Mouse (Mus musculus): ENCODE measurements at regions not wholly inside any gene's neighbourhood (a gene's known extent, or its start where the extent isn't known, plus 50 kb on each side); places are given as distances from the start of the nearest gene placed in this dataset.

DNA sequence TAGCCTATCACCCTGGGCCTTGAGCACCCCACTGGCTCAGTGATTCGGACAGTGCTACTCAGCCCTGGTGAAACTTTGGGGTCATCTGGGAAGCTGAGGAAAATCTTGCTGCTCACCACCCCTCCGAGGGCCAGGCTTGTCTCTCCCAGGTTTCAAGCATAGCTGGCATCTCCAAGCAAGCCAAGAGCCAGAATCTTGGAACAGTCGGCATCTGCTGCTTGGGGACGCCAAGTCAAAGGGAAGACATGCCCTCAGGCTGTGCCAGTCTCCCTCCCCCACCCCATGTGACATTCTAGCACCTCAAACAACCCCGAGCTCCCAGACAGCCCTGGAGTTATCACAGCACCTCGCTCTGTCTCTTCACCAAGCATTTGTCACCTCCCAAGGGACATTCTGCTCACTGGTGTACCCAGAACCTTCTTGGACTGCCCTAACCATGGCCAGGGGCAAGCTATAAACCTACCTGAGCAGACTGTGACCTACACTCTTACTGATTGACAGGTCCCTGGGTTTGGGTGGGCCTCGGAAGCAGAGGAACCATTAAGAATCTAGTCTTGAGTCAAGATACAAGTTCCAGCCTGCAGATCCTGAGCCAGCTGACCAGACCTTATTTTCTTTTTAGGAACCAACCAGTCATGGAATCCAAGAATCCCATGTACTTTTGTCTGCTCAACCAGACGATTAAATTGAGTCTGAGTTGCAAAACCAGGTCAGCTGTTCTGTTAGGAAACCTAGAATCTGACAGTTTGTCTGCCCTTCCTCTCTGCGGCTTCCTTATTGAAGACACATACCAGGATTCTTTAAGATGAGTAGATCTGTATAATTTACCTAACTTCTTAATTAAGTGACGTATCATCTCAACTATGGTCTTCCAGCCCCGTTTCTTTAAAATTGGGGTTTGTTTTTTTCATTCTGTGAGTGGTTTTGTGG lies 83.0 kb upstream of the Otos start:
- no peak for DNase-seq (ENCODE audit: low spot score in 2 of 2)

DNA sequence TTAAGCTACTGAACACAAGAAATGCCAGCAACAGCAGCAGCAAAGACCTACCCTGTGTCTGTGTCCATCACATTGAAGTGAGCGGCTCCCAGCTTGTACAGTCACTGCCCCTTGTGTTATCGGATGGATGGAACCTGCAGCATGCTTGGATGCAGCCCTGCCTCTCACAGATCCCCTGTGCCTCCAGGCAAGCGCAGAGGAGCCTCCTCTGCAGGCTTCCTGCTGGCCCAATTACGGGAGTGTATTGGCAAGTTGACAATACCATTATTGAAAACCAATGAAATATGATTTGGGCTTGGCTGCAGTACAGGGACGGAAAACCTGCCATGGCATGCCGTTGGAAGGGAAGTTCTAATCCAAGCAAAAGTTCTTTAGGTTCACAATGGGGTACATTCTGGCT lies 81.9 kb upstream of the Otos start:
- DNase-seq (ENCODE audit: low spot score in 2 of 2): no peak

GRCm38 (mm10) chr1:92727961-92728360 lies 79.3 kb upstream of the Otos start:
- DNase-seq (ENCODE audit: low spot score in 2 of 2): peak; percentile 40 to 48

DNA sequence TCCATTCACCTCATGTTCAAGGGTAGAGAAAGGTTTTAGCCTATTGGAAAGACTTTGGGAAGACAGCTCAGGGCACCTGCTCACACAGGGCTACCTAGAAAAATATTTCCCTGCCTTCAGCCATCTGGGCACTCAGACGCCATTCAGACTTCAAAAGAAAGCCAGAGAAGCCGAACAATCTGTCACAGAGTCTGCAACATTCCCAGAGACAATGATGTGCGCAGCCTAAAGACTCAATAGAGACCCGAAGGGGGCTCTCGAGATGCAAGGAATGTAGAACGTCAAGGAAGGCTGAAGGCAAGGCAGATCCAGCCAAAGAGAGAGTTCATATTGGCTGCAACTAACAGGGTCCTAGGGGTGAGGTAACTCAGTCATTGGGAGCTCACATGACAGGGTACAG lies 78.7 kb upstream of the Otos start:
- no peak for DNase-seq (ENCODE audit: low spot score in 2 of 2)

DNA sequence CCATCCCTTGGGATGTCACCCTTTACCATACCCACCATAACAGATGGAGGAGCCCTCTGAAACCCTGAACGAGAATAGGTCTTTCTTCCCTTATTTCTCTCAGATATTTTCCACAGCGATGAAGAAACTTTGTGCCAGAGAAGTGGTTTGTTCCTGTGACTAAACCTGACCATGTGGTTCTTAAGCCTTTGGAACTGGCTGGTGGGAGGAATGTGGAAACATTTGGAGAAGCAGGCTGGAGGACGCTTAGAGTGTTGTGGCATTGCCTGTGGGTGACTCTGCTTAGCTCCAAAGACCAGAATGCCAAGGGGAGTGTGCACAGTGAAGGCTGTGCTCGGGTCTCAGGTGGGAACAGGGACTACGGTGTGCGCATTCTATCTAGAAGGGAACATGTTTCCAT lies 77.7 kb upstream of the Otos start:
- DNase-seq (ENCODE audit: low spot score in 2 of 2): peak; percentile 52 to 59

DNA sequence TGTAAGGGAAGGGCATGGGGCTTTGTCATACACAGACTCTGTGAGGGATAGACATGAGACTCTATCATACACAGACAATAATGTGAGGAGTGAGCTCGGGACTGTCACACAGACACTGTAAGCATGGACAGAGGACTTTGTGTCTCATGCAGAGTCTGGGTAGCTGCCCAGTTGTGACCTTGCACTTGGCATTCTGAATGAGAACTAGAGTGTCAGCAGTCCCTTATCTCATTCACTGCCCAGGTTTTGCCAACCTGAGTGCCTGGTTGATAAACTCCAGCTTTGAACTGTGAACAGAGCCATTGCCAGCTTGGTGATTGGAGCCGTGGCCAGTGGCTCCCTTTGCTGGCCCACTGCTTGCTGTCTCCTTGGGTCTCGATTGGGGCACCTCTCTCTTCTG lies 75.5 kb upstream of the Otos start:
- DNase-seq (ENCODE audit: low spot score in 2 of 2): no peak

- no peak for DNase-seq (ENCODE audit: low spot score in 2 of 2)
Observed at GRCm38 (mm10) chr1:92720567-92720966, 71.9 kb upstream of the Otos start.

GRCm38 (mm10) chr1:92719864-92720263 lies 71.2 kb upstream of the Otos start:
- no peak for DNase-seq (ENCODE audit: low spot score in 2 of 2)

DNA sequence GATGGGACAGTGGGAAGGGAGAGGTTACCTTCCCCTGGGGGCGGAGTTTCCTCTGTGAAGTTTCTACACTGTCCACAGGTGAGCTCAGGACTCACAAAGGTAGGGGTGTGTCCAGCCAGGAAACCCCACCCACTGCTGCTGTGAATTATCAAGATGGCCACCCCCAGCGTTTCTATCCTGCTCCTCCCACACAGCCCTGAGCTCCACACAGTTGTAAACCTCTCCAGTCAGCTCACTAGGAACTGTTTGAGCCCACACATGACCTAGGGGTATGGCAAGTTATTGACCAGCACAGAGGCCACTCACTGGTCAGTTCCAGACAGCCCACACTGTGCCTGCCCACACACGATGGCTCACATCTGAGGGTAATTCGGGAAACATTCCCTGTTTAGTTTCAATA lies 69.5 kb upstream of the Otos start:
- DNase-seq (ENCODE audit: low spot score in 2 of 2): no peak

DNA sequence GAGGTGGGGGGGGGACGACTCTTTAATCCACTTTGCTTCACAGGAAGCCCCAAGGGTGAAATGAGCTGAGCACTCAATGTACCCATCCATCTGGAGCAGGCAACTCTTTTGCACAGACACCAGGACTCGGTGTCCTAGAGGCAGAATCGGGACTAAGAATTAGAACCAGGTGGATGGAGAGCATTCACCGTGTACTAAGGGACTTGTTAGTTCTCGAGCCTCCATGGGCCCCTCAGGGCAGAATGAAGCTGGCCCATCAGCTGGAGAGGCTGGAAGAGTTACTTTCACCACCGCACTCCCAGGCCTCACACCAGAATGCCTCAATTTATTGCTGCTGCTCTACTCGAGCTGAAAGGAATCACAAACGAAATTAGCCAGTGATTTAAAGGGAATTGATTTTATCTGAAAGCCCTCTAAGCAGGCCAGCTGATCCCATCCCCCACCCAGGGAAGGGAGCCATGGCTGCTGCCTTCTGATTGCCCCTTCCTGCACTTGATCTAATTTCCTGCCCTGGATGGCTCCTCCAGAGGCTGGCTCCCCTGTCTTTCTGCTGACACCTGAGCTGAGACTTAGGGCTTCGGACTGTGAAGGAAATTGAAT lies 66.2 kb upstream of the Otos start:
- DNase-seq (ENCODE audit: low spot score in 2 of 2): no peak

- DNase-seq (ENCODE audit: low spot score in 2 of 2): peak; percentile 62 to 63
Observed at GRCm38 (mm10) chr1:92712366-92712765, 63.7 kb upstream of the Otos start.

GRCm38 (mm10) chr1:92710321-92710839 lies 61.7 kb upstream of the Otos start:
- no peak for DNase-seq (ENCODE audit: low spot score in 2 of 2)

DNA sequence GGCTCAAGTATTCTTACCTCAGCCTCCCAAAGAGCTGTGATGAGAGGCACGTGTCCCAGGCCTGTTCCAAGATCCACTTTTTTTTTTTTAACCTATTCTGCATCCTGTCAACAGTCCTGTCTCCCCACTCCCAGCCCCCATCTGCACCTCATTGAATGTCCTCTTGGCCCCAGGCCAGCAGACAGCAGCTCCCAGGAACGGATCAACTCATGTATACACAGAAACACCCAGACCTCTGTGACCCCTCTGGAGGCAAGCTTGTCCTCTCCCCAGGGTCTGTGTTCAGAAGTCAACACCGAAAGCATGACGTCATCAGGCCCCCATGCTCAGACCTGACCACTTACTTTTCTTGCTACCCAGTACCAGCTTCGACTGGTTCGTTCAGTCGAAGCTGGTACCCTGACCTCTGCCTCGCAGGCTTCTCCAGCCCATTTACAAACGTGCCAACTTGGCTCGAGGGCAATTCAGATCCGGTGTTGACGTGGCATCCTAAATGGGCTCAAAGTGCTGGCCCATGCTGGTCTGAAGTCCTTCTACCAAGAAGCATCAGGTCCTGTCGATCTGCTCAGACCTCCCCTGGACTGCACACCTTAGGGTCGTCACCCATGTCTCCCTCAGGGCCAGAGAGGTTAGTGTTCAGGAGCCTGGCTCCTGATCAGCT lies 60.7 kb upstream of the Otos start:
- no peak for DNase-seq (ENCODE audit: low spot score in 2 of 2)

DNA sequence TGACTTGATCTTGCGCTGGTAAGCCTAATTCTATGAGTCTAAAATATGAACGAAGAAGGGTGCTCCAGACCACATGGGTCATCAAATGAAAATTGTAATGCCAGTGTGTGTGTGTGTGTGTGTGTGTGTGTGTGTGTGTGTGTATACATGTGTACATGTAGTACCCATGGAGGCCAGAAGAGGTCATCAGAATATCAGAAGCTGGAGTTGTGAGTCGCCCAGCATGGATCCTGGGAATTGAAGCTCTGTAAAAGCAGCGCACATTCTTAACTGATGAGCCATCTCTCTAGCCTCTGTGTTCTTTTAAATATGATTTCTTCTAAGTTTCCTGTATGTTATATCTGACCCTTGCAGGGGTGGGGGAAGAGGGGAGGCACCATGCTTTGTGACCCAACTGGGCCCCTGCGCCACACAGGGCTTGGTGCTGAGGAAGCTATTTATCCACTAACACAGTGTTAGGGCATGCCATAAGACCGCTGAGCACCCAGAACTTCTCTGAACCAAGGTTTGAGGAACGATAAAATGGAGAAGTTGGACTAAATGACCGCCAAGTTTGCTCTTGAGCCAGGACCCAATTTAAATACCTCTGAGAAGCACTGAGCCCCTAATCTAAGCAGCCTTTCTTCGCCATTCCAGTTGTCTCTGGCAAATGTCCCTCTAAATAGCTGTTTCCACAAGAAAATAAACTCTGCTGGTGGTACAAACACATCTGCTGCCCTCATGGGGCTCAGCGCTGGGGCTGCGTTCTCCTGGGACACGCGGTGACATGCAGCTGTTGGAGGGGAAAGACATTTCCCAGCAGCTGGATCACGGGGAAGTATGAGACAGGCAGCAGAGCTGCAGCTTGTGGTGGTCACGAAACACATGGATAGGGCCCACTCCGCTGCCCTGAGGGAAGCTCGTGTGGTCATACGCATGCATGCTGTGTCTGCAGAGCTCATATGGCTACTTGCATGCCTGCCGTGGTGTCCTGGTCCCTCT lies 59.6 kb upstream of the Otos start:
- DNase-seq (ENCODE audit: low spot score in 2 of 2): no peak

DNA sequence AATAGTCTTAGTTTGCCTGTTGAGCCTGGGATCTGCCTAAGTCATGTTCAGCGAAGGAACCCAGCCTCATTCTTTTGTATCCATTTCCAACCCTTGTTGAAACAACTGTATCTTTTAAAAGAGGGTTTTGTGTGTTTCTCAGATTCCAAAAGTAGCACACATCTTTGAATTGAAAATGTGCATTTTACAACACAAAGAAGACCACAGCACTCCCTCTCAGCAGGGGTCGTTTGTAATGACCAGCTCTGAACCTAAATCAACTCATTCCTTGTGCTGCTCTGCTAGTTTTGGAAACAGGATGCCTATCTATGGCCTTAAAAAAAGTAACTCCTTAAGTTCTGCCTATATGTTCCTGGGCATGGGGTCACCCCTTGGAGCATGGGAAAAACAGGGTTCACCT lies 58.8 kb upstream of the Otos start:
- no peak for DNase-seq (ENCODE audit: low spot score in 2 of 2)

DNA sequence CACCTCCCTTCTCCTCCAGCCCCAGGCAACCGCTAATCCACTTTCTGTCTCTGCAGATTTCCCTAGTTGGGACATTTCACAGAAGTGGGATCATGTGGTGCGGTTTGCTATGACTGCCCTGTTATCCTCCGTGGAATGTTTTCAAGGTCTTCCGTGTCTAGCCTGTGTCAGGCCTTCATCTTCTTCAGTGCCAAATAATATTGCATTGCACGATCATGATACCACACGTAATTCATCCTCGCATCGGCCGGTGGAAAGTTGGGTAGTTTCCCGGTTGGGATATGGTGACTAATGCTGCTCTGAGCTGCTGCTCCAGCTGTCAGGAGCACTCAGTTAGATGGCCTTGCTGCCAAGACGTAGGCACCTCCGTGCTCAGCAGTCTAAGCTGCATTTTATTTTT lies 55.3 kb upstream of the Otos start:
- DNase-seq (ENCODE audit: low spot score in 2 of 2): no peak

- DNase-seq (ENCODE audit: low spot score in 2 of 2): no peak
Observed at GRCm38 (mm10) chr1:92703270-92703669, 54.6 kb upstream of the Otos start.

GRCm38 (mm10) chr1:92700107-92700506 lies 51.5 kb upstream of the Otos start:
- no peak for DNase-seq (ENCODE audit: low spot score in 2 of 2)

GRCm38 (mm10) chr1:92699697-92700096 lies 51.1 kb upstream of the Otos start:
- DNase-seq (ENCODE audit: low spot score in 2 of 2): no peak

DNA sequence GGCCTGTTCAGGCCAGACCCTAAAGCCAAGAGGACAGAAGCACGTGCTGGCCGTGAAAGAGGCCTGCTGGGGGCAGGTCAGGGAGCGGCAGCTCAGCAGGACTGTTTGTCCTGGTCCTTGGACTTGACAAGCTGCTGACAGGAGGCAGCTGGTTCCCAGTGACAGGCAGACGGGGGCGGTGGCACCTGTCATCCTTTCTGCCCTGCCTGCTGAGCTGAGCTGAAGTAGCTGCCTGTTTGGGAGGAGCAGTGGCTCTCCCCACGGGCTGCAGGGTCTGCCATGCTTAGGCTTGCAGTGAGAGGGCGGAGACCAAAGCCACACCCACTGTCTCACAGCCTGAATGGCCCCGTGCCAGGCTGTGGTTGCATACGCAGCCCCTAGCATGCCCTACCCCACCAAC lies 50.4 kb upstream of the Otos start:
- DNase-seq (ENCODE audit: low spot score in 2 of 2): peak; percentile 48 to 60

DNA sequence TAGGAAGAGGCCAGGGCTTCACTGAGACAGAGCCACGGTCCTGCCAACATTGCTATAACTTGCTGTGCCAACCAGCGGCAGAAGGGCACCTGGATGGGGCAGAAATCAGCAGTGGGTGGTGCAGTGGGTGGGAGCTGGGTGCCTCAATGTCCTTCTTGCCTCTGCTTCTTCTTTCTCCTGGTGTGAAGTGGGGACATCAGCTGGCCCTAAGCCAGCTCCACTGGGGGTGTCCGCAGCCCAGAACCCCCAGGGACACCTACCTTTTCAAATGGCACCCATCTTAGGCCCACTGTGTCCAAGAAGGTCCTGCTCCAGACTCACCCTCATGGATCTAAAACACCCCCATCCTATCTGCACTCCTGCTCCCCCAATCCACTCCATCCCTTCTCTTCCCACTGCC lies 49.9 kb upstream of the Otos start:
- DNase-seq (ENCODE audit: low spot score in 2 of 2): no peak
